Mouse (Mus musculus) liver, embryonic 13.5 days (tissue): ENCODE results near the gene Klc4. TPM values are rescaled to one million over a fixed set of nuclear protein-coding genes. Genes with fewer than 3 reads are reported as not detected.
A peak's percentile ranks its signal among the peaks of the same experiment; 100 is the strongest.

Source experiments
- ATAC-seq: fragments of 200-750 bp; cut with Nextera tagmentation; 2 replicates; pipeline ENCODE4 v1.8.0; 2017; ENCODE audit warnings: low read depth, mild to moderate bottlenecking, moderate number of reproducible peaks, moderate library complexity
- DNase-seq: peaks from one replicate; pipeline ENCODE4 v3.0.0; 2022
- H3K27ac ChIP-seq: fragments of 300-500 bp; sonication (generic); 2 replicates; pipeline ENCODE4 v1.5.1; 2015; ENCODE audit warnings: moderate library complexity, mild to moderate bottlenecking, inconsistent platforms
- H3K27me3 ChIP-seq: fragments of 300-500 bp; sonication (generic); 2 replicates; pipeline ENCODE4 v1.6.1; 2015; ENCODE audit warnings: mild to moderate bottlenecking, inconsistent platforms
- H3K36me3 ChIP-seq: fragments of 300-500 bp; sonication (generic); 2 replicates; pipeline ENCODE4 v1.6.1; 2015; ENCODE audit warnings: mild to moderate bottlenecking, inconsistent platforms
- H3K4me1 ChIP-seq: fragments of 300-500 bp; sonication (generic); replicated peaks from 2 replicates; pipeline ENCODE4 v1.6.1; 2015; ENCODE audit warnings: inconsistent platforms
- H3K4me2 ChIP-seq: fragments of 300-500 bp; sonication (generic); 2 replicates; pipeline ENCODE4 v1.6.1; 2015; ENCODE audit warnings: inconsistent platforms, mild to moderate bottlenecking, moderate library complexity
- H3K4me3 ChIP-seq: fragments of 300-500 bp; sonication (generic); replicated peaks from 2 replicates; pipeline ENCODE4 v1.5.1; 2015; ENCODE audit warnings: mild to moderate bottlenecking, inconsistent platforms
- H3K9ac ChIP-seq: fragments of 300-500 bp; sonication (generic); 2 replicates; pipeline ENCODE4 v1.6.1; 2015; ENCODE audit warnings: mild to moderate bottlenecking, inconsistent platforms
- H3K9me3 ChIP-seq: fragments of 300-500 bp; sonication (generic); replicated peaks from 2 replicates; pipeline ENCODE4 v1.6.1; 2016; ENCODE audit warnings: inconsistent platforms
- WGBS: fragments of 180-500 bp; shearing (Covaris S2); methylation state at CpG from one replicate; pipeline ENCODE4 v1.1.7; 2015; ENCODE audit not compliant: insufficient replicate concordance; 5-methylcytosine and 5-hydroxymethylcytosine counted together
- polyA plus RNA-seq: library from polyadenylated mRNA; unstranded; fragments of >200 nt; fragmentation: Nextera tagmentation; extraction: Ambion mirVana; gene quantifications from 2 replicates; pipeline ENCODE4 v1.2.1, GENCODE M21; 2015

Gene Klc4
- polyA plus RNA-seq, 1 experiment from 2014 or later = 5.8 TPM

GRCm38 (mm10) chr17:46618769-46619682 is 26.8 kb downstream of the Klc4 start:
- peaks cover 56% of the 10 kb centered on the region for H3K4me1 ChIP-seq
- peak overlapping the region; percentile 8; the same call in 1 of the 2 replicates for H3K4me2 ChIP-seq
- no peak overlapping the region for H3K4me3 ChIP-seq
- H3K27me3 ChIP-seq = peaks cover 3% of the 10 kb centered on the region
- peak overlapping the region; percentile 10; the same call in 1 of the 2 replicates for H3K27ac ChIP-seq
- H3K9me3 ChIP-seq = no peaks in the 10 kb centered on the region
- no peak overlapping the region for H3K9ac ChIP-seq
- no peaks in the 10 kb centered on the region for H3K36me3 ChIP-seq
- WGBS = 45% methylated on average over 27 of the region's 27 CpGs
- DNase-seq = no peak
- ATAC-seq = no peak

- H3K27me3 ChIP-seq = 0 out of 2 replicates have a peak, but pooled peaks cover 3% of the 10 kb centered on the region
- ATAC-seq (no peak), DNase-seq (no peak)
- 44% methylated on average over 6 of the region's 6 CpGs for WGBS
- H3K9me3 ChIP-seq = no peaks in the 10 kb centered on the region
- H3K27ac ChIP-seq = peak overlapping the region; percentile 10; the same call in 1 of the 2 replicates
- H3K4me1 ChIP-seq = peaks cover 56% of the 10 kb centered on the region
- H3K4me2 ChIP-seq = peak overlapping the region; percentile 8; the same call in 1 of the 2 replicates
- no peak overlapping the region for H3K4me3 ChIP-seq
- no peak overlapping the region for H3K9ac ChIP-seq
- no peaks in the 10 kb centered on the region for H3K36me3 ChIP-seq
Measured at GRCm38 (mm10) chr17:46618394-46618768, 27.4 kb downstream of the Klc4 start.

GRCm38 (mm10) chr17:46617799-46618198 is 28.0 kb downstream of the Klc4 start:
- Histone ChIP-seq H3K9ac (no peak overlapping the region), H3K4me2 (no peak overlapping the region)
- no peak for DNase-seq

GRCm38 (mm10) chr17:46613229-46613628 is 32.6 kb downstream of the Klc4 start:
- ATAC-seq = no peak
- DNase-seq = no peak
- WGBS = 42% methylated on average over 3 of the region's 3 CpGs
- Histone ChIP-seq H3K36me3 (no peaks in the 10 kb centered on the region), H3K9ac (no peak overlapping the region), H3K4me2 (no peak overlapping the region), H3K27me3 (no peaks in the 10 kb centered on the region), H3K4me1 (peaks cover 35% of the 10 kb centered on the region), H3K9me3 (no peaks in the 10 kb centered on the region), H3K4me3 (no peak overlapping the region), H3K27ac (no peak overlapping the region)

More at GRCm38 (mm10) chr17:46617799-46618198, 28.0 kb downstream of the Klc4 start:
- H3K9me3 ChIP-seq = no peaks in the 10 kb centered on the region
- H3K36me3 ChIP-seq = no peaks in the 10 kb centered on the region
- no peak overlapping the region for H3K27ac ChIP-seq
- ATAC-seq = no peak
- WGBS = 73% methylated on average over 12 of the region's 12 CpGs
- H3K27me3 ChIP-seq = 0 out of 2 replicates have a peak, but pooled peaks cover 3% of the 10 kb centered on the region
- H3K4me1 ChIP-seq = peaks cover 56% of the 10 kb centered on the region
- H3K4me3 ChIP-seq = no peak overlapping the region

GRCm38 (mm10) chr17:46612820-46613219 is 33.0 kb downstream of the Klc4 start:
- H3K27ac ChIP-seq = no peak overlapping the region
- ATAC-seq = no peak

GRCm38 (mm10) chr17:46612189-46612588 is 33.6 kb downstream of the Klc4 start:
- WGBS = 69% methylated on average over 2 of the region's 2 CpGs
- DNase-seq (no peak), ATAC-seq (no peak)
- Histone ChIP-seq H3K27ac (no peak overlapping the region), H3K27me3 (no peaks in the 10 kb centered on the region), H3K9ac (no peak overlapping the region), H3K4me3 (no peak overlapping the region), H3K4me2 (no peak overlapping the region), H3K4me1 (peaks cover 26% of the 10 kb centered on the region), H3K9me3 (no peaks in the 10 kb centered on the region), H3K36me3 (no peaks in the 10 kb centered on the region)

More at GRCm38 (mm10) chr17:46612820-46613219, 33.0 kb downstream of the Klc4 start:
- WGBS = 38% methylated on average over 4 of the region's 4 CpGs
- no peak overlapping the region for H3K4me2 ChIP-seq
- no peaks in the 10 kb centered on the region for H3K9me3 ChIP-seq
- H3K4me3 ChIP-seq = no peak overlapping the region
- no peaks in the 10 kb centered on the region for H3K27me3 ChIP-seq
- no peak overlapping the region for H3K9ac ChIP-seq
- DNase-seq = no peak
- H3K4me1 ChIP-seq = peaks cover 31% of the 10 kb centered on the region
- no peaks in the 10 kb centered on the region for H3K36me3 ChIP-seq

GRCm38 (mm10) chr17:46611316-46611715 is 34.5 kb downstream of the Klc4 start:
- 79% methylated on average over 6 of the region's 6 CpGs for WGBS
- ATAC-seq (no peak), DNase-seq (no peak)
- Histone ChIP-seq H3K27ac (no peak overlapping the region), H3K4me2 (no peak overlapping the region), H3K9ac (no peak overlapping the region), H3K9me3 (no peaks in the 10 kb centered on the region), H3K27me3 (no peaks in the 10 kb centered on the region), H3K4me1 (peaks cover 26% of the 10 kb centered on the region), H3K4me3 (no peak overlapping the region), H3K36me3 (no peaks in the 10 kb centered on the region)

GRCm38 (mm10) chr17:46609721-46610514 is 35.9 kb downstream of the Klc4 start:
- H3K27ac ChIP-seq = no peak overlapping the region
- peaks cover 26% of the 10 kb centered on the region for H3K4me1 ChIP-seq
- no peak overlapping the region for H3K4me3 ChIP-seq
- WGBS = 23% methylated on average over 15 of the region's 15 CpGs
- peak overlapping the region; percentile 26; the same call in 1 of the 2 replicates for H3K4me2 ChIP-seq
- ATAC-seq (peak; percentile 48; the same call in 1 of the 2 replicates), DNase-seq (no peak)
- H3K36me3 ChIP-seq = no peaks in the 10 kb centered on the region
- no peaks in the 10 kb centered on the region for H3K9me3 ChIP-seq
- no peak overlapping the region for H3K9ac ChIP-seq
- no peaks in the 10 kb centered on the region for H3K27me3 ChIP-seq

GRCm38 (mm10) chr17:46605987-46606386 is 39.8 kb downstream of the Klc4 start:
- H3K27me3 ChIP-seq = no peaks in the 10 kb centered on the region
- H3K9ac ChIP-seq = no peak overlapping the region
- H3K4me1 ChIP-seq = peaks cover 10% of the 10 kb centered on the region
- H3K4me2 ChIP-seq = no peak overlapping the region
- H3K9me3 ChIP-seq = no peaks in the 10 kb centered on the region
- ATAC-seq = no peak
- no peak overlapping the region for H3K27ac ChIP-seq
- 78% methylated on average over 12 of the region's 12 CpGs for WGBS
- no peaks in the 10 kb centered on the region for H3K36me3 ChIP-seq
- no peak overlapping the region for H3K4me3 ChIP-seq
- DNase-seq = no peak

- no peak overlapping the region for H3K27ac ChIP-seq
- no peak overlapping the region for H3K4me3 ChIP-seq
- no peak overlapping the region for H3K9ac ChIP-seq
- no peak for ATAC-seq
- H3K9me3 ChIP-seq = no peaks in the 10 kb centered on the region
- H3K4me1 ChIP-seq = peaks cover 8% of the 10 kb centered on the region
- no peaks in the 10 kb centered on the region for H3K36me3 ChIP-seq
- 75% methylated on average over 5 of the region's 5 CpGs for WGBS
- H3K27me3 ChIP-seq = no peaks in the 10 kb centered on the region
- no peak for DNase-seq
- no peak overlapping the region for H3K4me2 ChIP-seq
Measured at GRCm38 (mm10) chr17:46605126-46605525, 40.7 kb downstream of the Klc4 start.

- 87% methylated on average over 4 of the region's 4 CpGs for WGBS
- no peak overlapping the region for H3K4me3 ChIP-seq
- no peak overlapping the region for H3K4me2 ChIP-seq
- no peaks in the 10 kb centered on the region for H3K27me3 ChIP-seq
- DNase-seq (no peak), ATAC-seq (no peak)
- H3K36me3 ChIP-seq = no peaks in the 10 kb centered on the region
- no peak overlapping the region for H3K9ac ChIP-seq
- peaks cover 3% of the 10 kb centered on the region; the same call in 1 of the 2 replicates for H3K4me1 ChIP-seq
- H3K27ac ChIP-seq = no peak overlapping the region
- H3K9me3 ChIP-seq = no peaks in the 10 kb centered on the region
Measured at GRCm38 (mm10) chr17:46603229-46603628, 42.6 kb downstream of the Klc4 start.
